Mouse (Mus musculus): Measurements from ENCODE around the gene Endou.

- TF ChIP-seq TAL1 (IDR thresholded peaks at IDR 0.05; ENCODE audit: low read length) (no peak), GATA1 (IDR thresholded peaks at IDR 0.05; ENCODE audit: low read length) (no peak)
These were observed 64.7 kb downstream of the Endou start for GRCm38 (mm10) chr15:97666457-97666770.
